Mouse (Mus musculus) G1E-ER4 (cell line): Measurements from ENCODE around the gene Sept10. TPM values are rescaled to one million over a fixed set of nuclear protein-coding genes. Genes with fewer than 3 reads are reported as not detected.

Source experiments
- GATA1 ChIP-seq: IDR thresholded peaks from one replicate; pipeline ENCODE4 v1.8.0; 2012; ENCODE audit warnings: low read length, inconsistent platforms
- polyA plus RNA-seq: library from polyadenylated mRNA; stranded (reverse); fragments of >175 nt; gene quantifications from 2 replicates; pipeline ENCODE4 v1.2.3, GENCODE M21; 2012

Sept10 gene
- polyA plus RNA-seq, 1 experiment = 0.23 TPM

- TF ChIP-seq GATA1 = no peak
Measured at GRCm38 (mm10) chr10:59114535-59115291, 106.9 kb downstream of the Sept10 start.

- no peak for TF ChIP-seq GATA1
Measured at GRCm38 (mm10) chr10:59113386-59113785, 108.3 kb downstream of the Sept10 start.

GRCm38 (mm10) chr10:59112755-59113154 lies 108.9 kb downstream of the Sept10 start:
- no peak for TF ChIP-seq GATA1

- TF ChIP-seq GATA1 = no peak
Measured at GRCm38 (mm10) chr10:59110386-59110785, 111.3 kb downstream of the Sept10 start.

GRCm38 (mm10) chr10:59109015-59109414 lies 112.6 kb downstream of the Sept10 start:
- no peak for TF ChIP-seq GATA1

- no peak for TF ChIP-seq GATA1
Measured at GRCm38 (mm10) chr10:59106644-59107043, 115.0 kb downstream of the Sept10 start.

- TF ChIP-seq GATA1 = no peak
Measured at GRCm38 (mm10) chr10:59105885-59106284, 115.8 kb downstream of the Sept10 start.

- TF ChIP-seq GATA1 = no peak
Measured at GRCm38 (mm10) chr10:59104683-59105082, 117.0 kb downstream of the Sept10 start.

- TF ChIP-seq GATA1 = no peak
Measured at GRCm38 (mm10) chr10:59091988-59092387, 129.7 kb downstream of the Sept10 start.

Other genes with a start within 250 kb of the Sept10 start
- gene Sowahc, start 106 bp upstream of the Sept10 start, polyA plus RNA-seq = 0.38 and 0.60 TPM in 2 replicates
- gene P4ha1, start 101.4 kb upstream of the Sept10 start, polyA plus RNA-seq = 1.7 and 2.2 TPM in 2 replicates
- 0.18 and 0.50 TPM in 2 replicates for gene Gm10273, start 173.8 kb upstream of the Sept10 start, polyA plus RNA-seq
- gene Pla2g12b, start 181.8 kb upstream of the Sept10 start, polyA plus RNA-seq = not detected in 2 replicates
- gene Oit3, start 219.9 kb upstream of the Sept10 start, polyA plus RNA-seq = not detected in 2 replicates